Mouse (Mus musculus) thymus, adult 2 months (tissue): ENCODE measurements around the gene Lrrc74b.

Experiments used
- CTCF ChIP-seq: fragments of 200-500 bp; IDR thresholded peaks from 2 replicates; pipeline ENCODE4 v1.5.1; 2012; ENCODE audit warnings: mild to moderate bottlenecking, control low read depth, low read length, moderate library complexity, borderline replicate concordance; ENCODE audit not compliant: control insufficient read depth, poor library complexity, insufficient read depth; ENCODE audit errors: extremely low read depth
- POLR2A ChIP-seq: fragments of 200-500 bp; IDR thresholded peaks from 2 replicates; pipeline ENCODE4 v1.6.1; 2012; ENCODE audit warnings: mild to moderate bottlenecking, low read length, control low read depth, moderate library complexity; ENCODE audit not compliant: control insufficient read depth, poor library complexity, insufficient read depth; ENCODE audit errors: extremely low read depth

- TF ChIP-seq CTCF (no peak), POLR2A (no peak)
Observed at GRCm38 (mm10) chr16:17527606-17528005, 33.4 kb downstream of the Lrrc74b start.
